In genomic region chr10:87447754-87448095, GRCm38 (mm10) we compare ENCODE assay signal across 7 mouse cellular contexts. TPM values are rescaled to one million over a fixed set of nuclear protein-coding genes. Genes with fewer than 3 reads are reported as not detected.
DNase-seq lines count a peak whose midpoint lies in the region; ATAC-seq and TF ChIP-seq lines count a peak whose summit lies in the region.

No protein-coding gene starts in this region.

- no peaks in the 10 kb centered on the region for H3K27me3 ChIP-seq in hindbrain, embryonic 16.5 days (replicated peaks; ENCODE audit: control insufficient read depth, insufficient read depth, low read length)
- no peaks in the 10 kb centered on the region for H3K27me3 ChIP-seq in limb, embryonic 14.5 days (ENCODE audit: control insufficient read depth, insufficient read depth, low read length)
- H3K27me3 ChIP-seq in stomach, embryonic 15.5 days (replicated peaks), result no peaks in the 10 kb centered on the region

- H3K4me2 ChIP-seq in hindbrain, embryonic 16.5 days (ENCODE audit: low read length), result peak overlapping the region; percentile 43
- peak overlapping the region; percentile 43 for H3K4me2 ChIP-seq in limb, embryonic 14.5 days (replicated peaks; ENCODE audit: low read depth, low read length, severe bottlenecking)
- peak overlapping the region; percentile 20; the same call in 1 of the 2 replicates for H3K4me2 ChIP-seq in stomach, embryonic 15.5 days

- H3K36me3 ChIP-seq in hindbrain, embryonic 16.5 days (ENCODE audit: control insufficient read depth, insufficient read depth, low read length), result no peaks in the 10 kb centered on the region
- H3K36me3 ChIP-seq in limb, embryonic 14.5 days (ENCODE audit: control insufficient read depth, insufficient read depth, low read length), result no peaks in the 10 kb centered on the region
- no peaks in the 10 kb centered on the region for H3K36me3 ChIP-seq in stomach, embryonic 15.5 days

- no peak for TF ChIP-seq POLR2A in limb, embryonic 14.5 days (IDR thresholded peaks at IDR 0.05; ENCODE audit: borderline replicate concordance, extremely low read depth, insufficient read depth, insufficient read length)

- 3% methylated on average over 9 of the region's 9 CpGs for whole genome bisulfite sequencing in hindbrain, embryonic 16.5 days
- WGBS in limb, embryonic 14.5 days, result 0% methylated on average over 8 of the region's 9 CpGs
- whole genome bisulfite sequencing in stomach, embryonic 15.5 days, result 3% methylated on average over 9 of the region's 9 CpGs

- H3K27ac ChIP-seq in hindbrain, embryonic 16.5 days (ENCODE audit: low read depth, low read length), result no peak overlapping the region
- no peak overlapping the region for H3K27ac ChIP-seq in limb, embryonic 14.5 days (replicated peaks; ENCODE audit: low read depth, low read length)
- H3K27ac ChIP-seq in stomach, embryonic 15.5 days, result no peak overlapping the region

- ATAC-seq in hindbrain, embryonic 16.5 days, result peak; percentile 98
- no peak for ATAC-seq in limb, embryonic 14.5 days (ENCODE audit: low FRiP score, low read depth)
- ATAC-seq in stomach, embryonic 15.5 days (ENCODE audit: insufficient read depth, low FRiP score, low read depth), result peak; percentile 71; the same call in 1 of the 2 replicates

- H3K4me1 ChIP-seq in hindbrain, embryonic 16.5 days (ENCODE audit: control insufficient read depth, insufficient read depth, low read depth, low read length), result peaks cover 10% of the 10 kb centered on the region
- H3K4me1 ChIP-seq in limb, embryonic 14.5 days (ENCODE audit: control insufficient read depth, insufficient read depth, low read length), result peaks cover 8% of the 10 kb centered on the region
- H3K4me1 ChIP-seq in stomach, embryonic 15.5 days, result no peaks in the 10 kb centered on the region

- H3K4me3 ChIP-seq in hindbrain, embryonic 16.5 days (ENCODE audit: low read length), result peak overlapping the region; percentile 13
- H3K4me3 ChIP-seq in limb, embryonic 14.5 days (replicated peaks; ENCODE audit: low read length), result peak overlapping the region; percentile 15
- H3K4me3 ChIP-seq in stomach, embryonic 15.5 days (replicated peaks), result no peak overlapping the region

- peak; percentile 36 for DNase-seq in brain, adult 2 months (ENCODE audit: low read depth, low spot score)
- peak; percentile 91 for DNase-seq in embryo, embryonic 11 days
- DNase-seq in limb, embryonic 14.5 days (ENCODE audit: low spot score), result peak; percentile 26
- no peak for DNase-seq in adrenal gland, adult 18-20 months (ENCODE audit: low spot score in 2 of 2)
- no peak for DNase-seq in kidney, adult 8-10 months

- H3K9ac ChIP-seq in hindbrain, embryonic 16.5 days (ENCODE audit: low read depth, low read length), result peak overlapping the region; percentile 11; the same call in 1 of the 2 replicates
- no peak overlapping the region for H3K9ac ChIP-seq in limb, embryonic 14.5 days (ENCODE audit: low read depth, low read length, severe bottlenecking)
- no peak overlapping the region for H3K9ac ChIP-seq in stomach, embryonic 15.5 days

- no peaks in the 10 kb centered on the region for H3K9me3 ChIP-seq in hindbrain, embryonic 16.5 days (ENCODE audit: control insufficient read depth, low read length)
- H3K9me3 ChIP-seq in limb, embryonic 14.5 days (ENCODE audit: control insufficient read depth, low read length), result no peaks in the 10 kb centered on the region
- H3K9me3 ChIP-seq in stomach, embryonic 15.5 days, result no peaks in the 10 kb centered on the region

RNA-seq across cellular contexts. Expression of gene Ascl1, which starts 45.7 kb away (rescaled TPM):
- 6.3 and 9.6 TPM in 2 replicates for polyA plus RNA-seq in hindbrain, embryonic 16.5 days (2015; fragmentation: Nextera tagmentation; extraction: Ambion mirVana)
- polyA plus RNA-seq in limb, embryonic 14.5 days (2012; rRNA removed), result 0.40 and 0.55 TPM in 2 replicates
- polyA plus RNA-seq in limb, embryonic 14.5 days (2014; fragmentation: Nextera tagmentation; extraction: Ambion mirVana), result 0.23 and 0.36 TPM in 2 replicates
- polyA plus RNA-seq in stomach, embryonic 15.5 days (2015; fragmentation: Nextera tagmentation; extraction: Ambion mirVana), result 7.6 and 9.0 TPM in 2 replicates
- total RNA-seq in adrenal gland, adult 18-20 months (2021), result 1 to 10 TPM; 1.3 to 1.6 TPM

Comparison
In these comparisons a context has a peak if more than half of its experiments do, and no peak if none do; other contexts are left out.
1. DNase-seq: peak in brain, adult 2 months (single experiment), embryo, embryonic 11 days (single experiment) and limb, embryonic 14.5 days (single experiment); none in adrenal gland, adult 18-20 months (0 of 2) and kidney, adult 8-10 months (0 of 2).
2. Peak in every context shown above with its lines, with median percentiles within 50 percentile points of each other: H3K4me2 ChIP-seq.